Mouse (Mus musculus) stomach, embryonic 14.5 days (tissue): ENCODE data around the gene N4bp2l1. TPM values are rescaled to one million over a fixed set of nuclear protein-coding genes. Genes with fewer than 3 reads are reported as not detected.
A peak's percentile ranks its signal among the peaks of the same experiment; 100 is the strongest.

Experiments
- ATAC-seq: fragments of 200-750 bp; cut with Nextera tagmentation; 2 replicates; pipeline ENCODE4 v1.8.0; 2017; ENCODE audit warnings: low read depth, moderate TSS enrichment; ENCODE audit not compliant: insufficient number of reproducible peaks, insufficient read depth, low FRiP score
- H3K27ac ChIP-seq: fragments of 300-500 bp; sonication (generic); 2 replicates; pipeline ENCODE4 v1.5.1; 2014; ENCODE audit warnings: mild to moderate bottlenecking, low read length, moderate library complexity, mixed read lengths
- H3K27me3 ChIP-seq: fragments of 300-500 bp; sonication (generic); 2 replicates; pipeline ENCODE4 v1.6.1; 2014; ENCODE audit warnings: low read length, control low read depth, mixed read lengths; ENCODE audit not compliant: control insufficient read depth, insufficient read depth
- H3K36me3 ChIP-seq: fragments of 300-500 bp; sonication (generic); 2 replicates; pipeline ENCODE4 v1.6.1; 2014; ENCODE audit warnings: mild to moderate bottlenecking, control low read depth, low read length, moderate library complexity, mixed read lengths; ENCODE audit not compliant: control insufficient read depth, insufficient read depth
- H3K4me1 ChIP-seq: fragments of 300-500 bp; sonication (generic); 2 replicates; pipeline ENCODE4 v1.6.1; 2014; ENCODE audit warnings: low read length, control low read depth, mixed read lengths; ENCODE audit not compliant: control insufficient read depth, insufficient read depth
- H3K4me2 ChIP-seq: fragments of 300-500 bp; sonication (generic); replicated peaks from 2 replicates; pipeline ENCODE4 v1.6.1; 2014; ENCODE audit warnings: low read depth, low read length, control low read depth
- H3K4me3 ChIP-seq: fragments of 300-500 bp; sonication (generic); 2 replicates; pipeline ENCODE4 v1.5.1; 2014; ENCODE audit warnings: low read depth, low read length, control low read depth
- H3K9ac ChIP-seq: fragments of 300-500 bp; sonication (generic); replicated peaks from 2 replicates; pipeline ENCODE4 v1.6.1; 2014; ENCODE audit warnings: low read depth, mild to moderate bottlenecking, control low read depth, low read length, moderate library complexity, mixed read lengths
- H3K9me3 ChIP-seq: fragments of 300-500 bp; sonication (generic); 2 replicates; pipeline ENCODE4 v1.6.1; 2016; ENCODE audit warnings: low read depth, low read length, control low read depth; ENCODE audit not compliant: control insufficient read depth
- WGBS: fragments of 180-500 bp; shearing (Covaris S2); extraction: QIAGEN DNeasy Blood & Tissue Kit; methylation state at CpG from one replicate; pipeline ENCODE4 v1.1.7; 2014; 5-methylcytosine and 5-hydroxymethylcytosine counted together
- polyA plus RNA-seq: library from polyadenylated mRNA; unstranded; fragments of >200 nt; fragmentation: Nextera tagmentation; extraction: Ambion mirVana; gene quantifications from 2 replicates; pipeline ENCODE4 v1.2.1, GENCODE M21; 2014

Gene N4bp2l1
- polyA plus RNA-seq, 1 experiment from 2014 or later = 8.3 TPM

DNA sequence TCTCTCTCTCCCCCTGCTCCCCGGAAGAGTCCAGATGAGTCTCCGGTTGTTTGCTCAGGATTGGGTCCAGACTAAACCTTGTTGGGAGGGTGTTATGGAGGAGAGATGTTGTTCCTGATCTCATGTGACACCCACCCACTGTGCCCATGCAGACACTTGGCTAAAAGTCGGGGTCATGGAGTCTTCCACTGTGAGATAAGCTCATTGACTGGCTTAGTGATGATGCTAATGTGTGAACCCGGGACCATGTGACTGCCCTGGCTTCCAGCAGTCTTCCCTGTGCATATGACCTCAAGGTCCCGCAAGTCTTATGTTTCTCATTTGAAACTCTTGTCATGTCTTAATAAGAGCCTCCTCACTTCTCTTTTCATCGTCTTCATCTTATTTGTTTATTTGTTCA, 15.8 kb downstream of the N4bp2l1 start:
- no peaks in the 10 kb centered on the region for H3K9me3 ChIP-seq
- 0 out of 2 replicates have a peak, but pooled peaks cover 3% of the 10 kb centered on the region for H3K4me1 ChIP-seq
- no peak for ATAC-seq
- no peaks in the 10 kb centered on the region for H3K27me3 ChIP-seq
- no peak overlapping the region for H3K27ac ChIP-seq
- H3K4me2 ChIP-seq = no peak overlapping the region
- H3K4me3 ChIP-seq = no peak overlapping the region
- 70% methylated on average over 6 of the region's 6 CpGs for WGBS
- H3K36me3 ChIP-seq = no peaks in the 10 kb centered on the region
- no peak overlapping the region for H3K9ac ChIP-seq

DNA sequence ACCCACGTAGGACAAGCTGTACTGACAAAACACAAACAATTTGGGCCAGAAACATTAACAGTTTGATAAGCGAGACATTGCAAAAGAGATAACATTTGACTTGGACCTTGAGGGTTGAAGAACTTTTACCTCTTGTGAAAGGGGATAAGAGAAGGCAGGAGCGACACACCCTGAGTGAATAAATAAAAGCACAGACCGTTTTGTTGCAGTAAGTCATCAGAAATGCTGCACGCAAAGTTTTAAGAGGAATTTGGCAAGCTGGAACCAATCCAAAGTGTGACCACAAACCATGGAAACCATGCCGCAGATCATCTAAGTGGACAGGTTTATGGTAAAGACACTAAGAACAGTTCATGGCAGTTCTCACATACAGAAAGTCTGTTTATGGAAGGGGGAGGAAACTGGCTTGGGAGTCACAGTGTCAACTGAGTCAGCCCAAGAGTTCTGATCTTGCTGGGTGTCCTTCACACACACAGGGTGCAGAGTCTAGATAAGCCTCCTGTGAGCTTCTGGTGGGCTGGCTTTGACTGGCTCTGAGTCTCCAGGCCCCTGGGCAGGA, 18.3 kb downstream of the N4bp2l1 start:
- Histone ChIP-seq H3K9me3 (no peaks in the 10 kb centered on the region), H3K27me3 (no peaks in the 10 kb centered on the region), H3K36me3 (no peaks in the 10 kb centered on the region), H3K4me3 (no peak overlapping the region), H3K9ac (no peak overlapping the region), H3K4me2 (no peak overlapping the region), H3K4me1 (no peaks in the 10 kb centered on the region), H3K27ac (no peak overlapping the region)
- ATAC-seq = no peak; the same call in 1 of the 2 replicates
- WGBS = 53% methylated on average over 6 of the region's 6 CpGs

- H3K9me3 ChIP-seq = no peaks in the 10 kb centered on the region
- H3K27ac ChIP-seq = no peak overlapping the region
- H3K4me2 ChIP-seq = no peak overlapping the region
- H3K27me3 ChIP-seq = no peaks in the 10 kb centered on the region
- no peak overlapping the region for H3K9ac ChIP-seq
- H3K4me1 ChIP-seq = no peaks in the 10 kb centered on the region
- no peaks in the 10 kb centered on the region for H3K36me3 ChIP-seq
- H3K4me3 ChIP-seq = no peak overlapping the region
- 83% methylated on average over 11 of the region's 11 CpGs for WGBS
- ATAC-seq = no peak
These were observed 20.2 kb downstream of the N4bp2l1 start for GRCm38 (mm10) chr5:150576832-150577231.

GRCm38 (mm10) chr5:150574885-150575284, 22.1 kb downstream of the N4bp2l1 start:
- Histone ChIP-seq H3K9ac (no peak overlapping the region), H3K27ac (peak overlapping the region; percentile 12; the same call in 1 of the 2 replicates), H3K4me2 (no peak overlapping the region), H3K9me3 (no peaks in the 10 kb centered on the region), H3K4me3 (no peak overlapping the region), H3K4me1 (no peaks in the 10 kb centered on the region), H3K36me3 (peaks cover 5% of the 10 kb centered on the region; the same call in 1 of the 2 replicates), H3K27me3 (no peaks in the 10 kb centered on the region)
- ATAC-seq = no peak
- 59% methylated on average over 5 of the region's 5 CpGs for WGBS

GRCm38 (mm10) chr5:150574403-150574802, 22.6 kb downstream of the N4bp2l1 start:
- peak; percentile 43; the same call in 1 of the 2 replicates for ATAC-seq
- H3K27me3 ChIP-seq = no peaks in the 10 kb centered on the region
- WGBS = 41% methylated on average over 3 of the region's 3 CpGs
- H3K4me3 ChIP-seq = no peak overlapping the region
- H3K4me2 ChIP-seq = no peak overlapping the region
- H3K27ac ChIP-seq = peak overlapping the region; percentile 12; the same call in 1 of the 2 replicates
- H3K9me3 ChIP-seq = no peaks in the 10 kb centered on the region
- H3K9ac ChIP-seq = no peak overlapping the region
- no peaks in the 10 kb centered on the region for H3K4me1 ChIP-seq
- peaks cover 6% of the 10 kb centered on the region; the same call in 1 of the 2 replicates for H3K36me3 ChIP-seq

GRCm38 (mm10) chr5:150570496-150571219, 26.3 kb downstream of the N4bp2l1 start:
- Histone ChIP-seq H3K4me1 (no peaks in the 10 kb centered on the region), H3K4me3 (no peak overlapping the region), H3K36me3 (peaks cover 23% of the 10 kb centered on the region; the same call in 1 of the 2 replicates), H3K27ac (no peak overlapping the region), H3K9me3 (no peaks in the 10 kb centered on the region), H3K9ac (no peak overlapping the region), H3K27me3 (no peaks in the 10 kb centered on the region), H3K4me2 (no peak overlapping the region)
- no peak for ATAC-seq
- 87% methylated on average over 11 of the region's 11 CpGs for WGBS

- no peak overlapping the region for H3K27ac ChIP-seq
- WGBS = 87% methylated on average over 5 of the region's 5 CpGs
- no peak overlapping the region for H3K9ac ChIP-seq
- no peaks in the 10 kb centered on the region for H3K9me3 ChIP-seq
- H3K36me3 ChIP-seq = peaks cover 23% of the 10 kb centered on the region; the same call in 1 of the 2 replicates
- no peak overlapping the region for H3K4me2 ChIP-seq
- no peaks in the 10 kb centered on the region for H3K27me3 ChIP-seq
- H3K4me3 ChIP-seq = no peak overlapping the region
- H3K4me1 ChIP-seq = no peaks in the 10 kb centered on the region
- ATAC-seq = no peak
These were observed 30.0 kb downstream of the N4bp2l1 start for GRCm38 (mm10) chr5:150566971-150567370.

DNA sequence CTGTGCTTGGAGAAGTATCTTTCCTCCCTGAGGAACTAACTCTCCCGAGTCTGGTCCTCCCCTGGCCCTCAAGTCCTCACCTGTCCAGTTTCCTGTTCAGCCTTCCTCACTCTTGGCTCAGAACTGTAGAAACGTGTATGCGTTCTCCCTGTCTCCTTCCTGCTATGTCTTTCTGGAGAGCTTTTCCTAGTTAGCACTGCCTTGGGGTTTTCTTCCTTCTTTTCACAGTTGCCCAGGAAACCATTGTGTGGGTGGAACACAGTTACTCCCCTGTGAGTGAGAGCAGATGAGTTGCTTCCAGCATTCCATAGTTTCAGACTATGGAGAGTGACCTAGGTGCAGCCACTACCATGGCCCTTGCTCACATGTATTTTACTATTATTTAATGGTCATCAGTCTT, 30.8 kb downstream of the N4bp2l1 start:
- Histone ChIP-seq H3K4me3 (no peak overlapping the region), H3K4me2 (no peak overlapping the region), H3K9ac (no peak overlapping the region), H3K27me3 (no peaks in the 10 kb centered on the region), H3K9me3 (no peaks in the 10 kb centered on the region), H3K36me3 (peaks cover 23% of the 10 kb centered on the region; the same call in 1 of the 2 replicates), H3K27ac (no peak overlapping the region), H3K4me1 (no peaks in the 10 kb centered on the region)
- WGBS = 79% methylated on average over 3 of the region's 3 CpGs
- no peak for ATAC-seq
